Mouse (Mus musculus): ENCODE measurements around the gene Cldn2.

DNA sequence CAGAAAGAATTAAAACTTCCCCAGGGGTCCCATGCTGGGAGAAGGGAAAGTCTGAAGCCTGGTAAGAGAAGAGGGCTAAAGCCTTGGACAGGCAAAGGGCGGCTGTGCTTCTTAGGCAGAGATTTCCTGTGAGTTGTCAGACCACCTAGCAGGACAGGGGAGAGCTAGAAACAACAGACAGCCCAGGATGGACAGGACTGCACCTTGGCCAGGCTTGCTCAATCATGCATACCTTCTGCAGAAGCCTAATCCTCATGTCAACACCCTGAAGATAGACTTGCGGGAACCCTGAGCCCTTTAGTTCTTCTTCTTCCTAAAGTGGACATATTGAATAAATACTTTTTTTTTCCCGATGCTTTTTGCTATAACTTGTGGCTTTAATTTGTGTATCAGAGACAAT is 675 bp upstream of the Cldn2 start:
- TF ChIP-seq POLR2A (IDR thresholded peaks at IDR 0.05; ENCODE audit: insufficient read depth, low read length) (no peak), CTCF (IDR thresholded peaks at IDR 0.05; ENCODE audit: low read depth, low read length) (no peak)

All from ES-Bruce4 (cell line).